ENCODE assay signal across 8 mouse cellular contexts in genomic region chr16:90282620-90283265, GRCm38 (mm10). TPM values are rescaled to one million over a fixed set of nuclear protein-coding genes. Genes with fewer than 3 reads are reported as not detected.
A peak's percentile ranks its signal among the peaks of the same experiment; 100 is the strongest.
DNase-seq lines count a peak whose midpoint lies in the region; ATAC-seq and TF ChIP-seq lines count a peak whose summit lies in the region.

No protein-coding gene starts in this region.

- no peak for TF ChIP-seq POLR2A in olfactory bulb, adult 2 months (IDR thresholded peaks at IDR 0.05; ENCODE audit: insufficient read depth, low read depth, low read length)

- H3K27me3 ChIP-seq in lung, embryonic 16.5 days (ENCODE audit: control insufficient read depth, insufficient read depth, low read depth, low read length) = no peaks in the 10 kb centered on the region
- no peaks in the 10 kb centered on the region for H3K27me3 ChIP-seq in embryonic facial prominence, embryonic 13.5 days
- no peaks in the 10 kb centered on the region for H3K27me3 ChIP-seq in limb, embryonic 13.5 days

- H3K9me3 ChIP-seq in lung, embryonic 16.5 days (ENCODE audit: control insufficient read depth, low read length) = no peaks in the 10 kb centered on the region
- H3K9me3 ChIP-seq in embryonic facial prominence, embryonic 13.5 days = no peaks in the 10 kb centered on the region
- no peaks in the 10 kb centered on the region for H3K9me3 ChIP-seq in limb, embryonic 13.5 days

- H3K9ac ChIP-seq in lung, embryonic 16.5 days (ENCODE audit: low read length) = peak overlapping the region; percentile 99
- peak overlapping the region; percentile 95 for H3K9ac ChIP-seq in embryonic facial prominence, embryonic 13.5 days
- peak overlapping the region; percentile 99 for H3K9ac ChIP-seq in limb, embryonic 13.5 days

- DNase-seq in lung, adult 18-20 months = no peak
- no peak for DNase-seq in thymus, postnatal 4 days
- DNase-seq in right cerebral cortex, adult 18-20 months = no peak
- no peak for DNase-seq in kidney, adult 9 months

- no peak for ATAC-seq in lung, embryonic 16.5 days (ENCODE audit: low read depth)
- ATAC-seq in embryonic facial prominence, embryonic 13.5 days (ENCODE audit: insufficient number of reproducible peaks, insufficient read depth, low FRiP score, low TSS enrichment, low read depth) = no peak
- no peak for ATAC-seq in limb, embryonic 13.5 days (ENCODE audit: low FRiP score, low read depth)

- peak overlapping the region; percentile 97 for H3K4me2 ChIP-seq in lung, embryonic 16.5 days (ENCODE audit: low read depth, low read length)
- H3K4me2 ChIP-seq in embryonic facial prominence, embryonic 13.5 days = peak overlapping the region; percentile 92
- H3K4me2 ChIP-seq in limb, embryonic 13.5 days (replicated peaks) = peak overlapping the region; percentile 92

- H3K36me3 ChIP-seq in lung, embryonic 16.5 days (ENCODE audit: control insufficient read depth, insufficient read depth, low read length) = no peaks in the 10 kb centered on the region
- no peaks in the 10 kb centered on the region for H3K36me3 ChIP-seq in embryonic facial prominence, embryonic 13.5 days
- H3K36me3 ChIP-seq in limb, embryonic 13.5 days = no peaks in the 10 kb centered on the region

- TF ChIP-seq CTCF in olfactory bulb, adult 2 months (IDR thresholded peaks at IDR 0.05; ENCODE audit: insufficient read depth, low read depth, low read length) = no peak

- no peak overlapping the region; the same call in 1 of the 2 replicates for H3K27ac ChIP-seq in lung, embryonic 16.5 days (ENCODE audit: low read length)
- H3K27ac ChIP-seq in embryonic facial prominence, embryonic 13.5 days = no peak overlapping the region
- H3K27ac ChIP-seq in limb, embryonic 13.5 days = no peak overlapping the region
- no peak overlapping the region for H3K27ac ChIP-seq in olfactory bulb, adult 2 months (ENCODE audit: insufficient read depth, low read depth, low read length)

- peak overlapping the region; percentile 100 for H3K4me3 ChIP-seq in lung, embryonic 16.5 days (ENCODE audit: low read length)
- peak overlapping the region; percentile 100 for H3K4me3 ChIP-seq in embryonic facial prominence, embryonic 13.5 days
- peak overlapping the region; percentile 98 for H3K4me3 ChIP-seq in limb, embryonic 13.5 days
- peak overlapping the region; percentile 83 for H3K4me3 ChIP-seq in olfactory bulb, adult 2 months (ENCODE audit: insufficient read depth, low read depth, low read length)

- WGBS in lung, embryonic 16.5 days = 30% methylated on average over 14 of the region's 14 CpGs
- 34% methylated on average over 14 of the region's 14 CpGs for WGBS in embryonic facial prominence, embryonic 13.5 days
- WGBS in limb, embryonic 13.5 days = 31% methylated on average over 14 of the region's 14 CpGs
- WGBS in olfactory bulb, adult 2 months = 29% methylated on average over 14 of the region's 14 CpGs

- peaks cover 41% of the 10 kb centered on the region for H3K4me1 ChIP-seq in lung, embryonic 16.5 days (replicated peaks; ENCODE audit: control insufficient read depth, insufficient read depth, low read length)
- H3K4me1 ChIP-seq in embryonic facial prominence, embryonic 13.5 days = peaks cover 40% of the 10 kb centered on the region
- peaks cover 38% of the 10 kb centered on the region for H3K4me1 ChIP-seq in limb, embryonic 13.5 days
- H3K4me1 ChIP-seq in olfactory bulb, adult 2 months (ENCODE audit: control insufficient read depth, insufficient read depth, low read length) = peaks cover 7% of the 10 kb centered on the region

RNA-seq across cellular contexts. Expression of gene Scaf4, which starts 1.6 kb away (rescaled TPM):
- 22.4 and 22.5 TPM in 2 replicates for polyA plus RNA-seq in lung, embryonic 16.5 days (2015; fragmentation: Nextera tagmentation; extraction: Ambion mirVana)
- 29.7 and 33.6 TPM in 2 replicates for polyA plus RNA-seq in embryonic facial prominence, embryonic 13.5 days (2015; fragmentation: Nextera tagmentation; extraction: Ambion mirVana)
- polyA plus RNA-seq in limb, embryonic 13.5 days (2015; fragmentation: Nextera tagmentation; extraction: Ambion mirVana) = 27.3 and 28.5 TPM in 2 replicates
- polyA plus RNA-seq in olfactory bulb, adult 2 months (2012; ENCODE audit: insufficient read depth, insufficient read length, low replicate concordance, missing spikeins) = not detected in 2 replicates
